In genomic region chr7:99659379-99660029, GRCm38 (mm10) we compare ENCODE assay signal across 8 mouse cellular contexts. TPM values are rescaled to one million over a fixed set of nuclear protein-coding genes. Genes with fewer than 3 reads are reported as not detected.
DNase-seq lines count a peak whose midpoint lies in the region; ATAC-seq lines count a peak whose summit lies in the region.

No protein-coding gene starts in this region.

- no peaks in the 10 kb centered on the region for H3K27me3 ChIP-seq in embryonic facial prominence, embryonic 12.5 days
- no peaks in the 10 kb centered on the region for H3K27me3 ChIP-seq in lung, embryonic 16.5 days (ENCODE audit: control insufficient read depth, insufficient read depth, low read depth, low read length)

- ATAC-seq in embryonic facial prominence, embryonic 12.5 days (ENCODE audit: insufficient number of reproducible peaks, insufficient read depth, low FRiP score, low TSS enrichment), result peak; percentile 69; the same call in 1 of the 2 replicates
- ATAC-seq in lung, embryonic 16.5 days (ENCODE audit: low read depth), result peak; percentile 89

- H3K4me2 ChIP-seq in embryonic facial prominence, embryonic 12.5 days (replicated peaks), result no peak overlapping the region
- no peak overlapping the region for H3K4me2 ChIP-seq in lung, embryonic 16.5 days (ENCODE audit: low read depth, low read length)

- no peaks in the 10 kb centered on the region for H3K36me3 ChIP-seq in embryonic facial prominence, embryonic 12.5 days
- H3K36me3 ChIP-seq in lung, embryonic 16.5 days (ENCODE audit: control insufficient read depth, insufficient read depth, low read length), result no peaks in the 10 kb centered on the region

- no peaks in the 10 kb centered on the region for H3K4me1 ChIP-seq in embryonic facial prominence, embryonic 12.5 days
- H3K4me1 ChIP-seq in lung, embryonic 16.5 days (replicated peaks; ENCODE audit: control insufficient read depth, insufficient read depth, low read length), result 0 out of 2 replicates have a peak, but pooled peaks cover under 1% of the 10 kb centered on the region

- no peaks in the 10 kb centered on the region for H3K9me3 ChIP-seq in embryonic facial prominence, embryonic 12.5 days
- no peaks in the 10 kb centered on the region for H3K9me3 ChIP-seq in lung, embryonic 16.5 days (ENCODE audit: control insufficient read depth, low read length)

- 43% methylated on average over 12 of the region's 12 CpGs for WGBS in embryonic facial prominence, embryonic 12.5 days
- WGBS in lung, embryonic 16.5 days, result 39% methylated on average over 12 of the region's 12 CpGs

- H3K27ac ChIP-seq in embryonic facial prominence, embryonic 12.5 days, result no peak overlapping the region
- no peak overlapping the region for H3K27ac ChIP-seq in lung, embryonic 16.5 days (ENCODE audit: low read length)

- H3K9ac ChIP-seq in embryonic facial prominence, embryonic 12.5 days, result no peak overlapping the region
- no peak overlapping the region for H3K9ac ChIP-seq in lung, embryonic 16.5 days (ENCODE audit: low read length)

- intact Hi-C loops in heart, postnatal 14 days (cut with DNase I), result loop anchor here (1.0 to 10.0 kb wide), 4 partner anchors 37 to 215 kb away; no protein-coding TSS in a partner anchor

- no peak overlapping the region for H3K4me3 ChIP-seq in embryonic facial prominence, embryonic 12.5 days
- no peak overlapping the region for H3K4me3 ChIP-seq in lung, embryonic 16.5 days (ENCODE audit: low read length)

- DNase-seq in CD8-positive naive resting alpha-beta T cell, adult 2 months (ENCODE audit: low read depth in 2 of 2, low spot score in 2 of 2), result peak; percentile 59 to 74
- peak; percentile 94 for DNase-seq in adrenal gland, postnatal 14 days
- DNase-seq in heart, postnatal 14 days, result peak; percentile 88 to 92
- DNase-seq in layer of hippocampus, adult 18-20 months (ENCODE audit: low spot score in 2 of 2), result peak; percentile 71 to 83
- peak; percentile 75 to 86 for DNase-seq in right cerebral cortex, postnatal 10 days (ENCODE audit: low spot score in 2 of 2)
- peak; percentile 59 for DNase-seq in urinary bladder, adult 2 months (ENCODE audit: low spot score)

RNA-seq across cellular contexts. Expression of gene Tpbgl, which starts 32.6 kb away (rescaled TPM):
- total RNA-seq in adrenal gland, postnatal 14 days (2021), result 14.7 and 16.5 TPM in 2 replicates
- polyA plus RNA-seq in embryonic facial prominence, embryonic 12.5 days (2016; fragmentation: Nextera tagmentation; extraction: Ambion mirVana), result 0.93 and 1.5 TPM in 2 replicates
- total RNA-seq in heart, postnatal 14 days (2021), result 1 to 10 TPM; 2.6 to 3.3 TPM
- 1 to 10 TPM; 5.5 to 6.3 TPM for total RNA-seq in layer of hippocampus, adult 18-20 months (2021)
- polyA plus RNA-seq in lung, embryonic 16.5 days (2015; fragmentation: Nextera tagmentation; extraction: Ambion mirVana), result 0.92 and 1.1 TPM in 2 replicates
- polyA plus RNA-seq in urinary bladder, adult 2 months (2012; rRNA removed), result 2.6 and 3.5 TPM in 2 replicates

RNA-seq across cellular contexts. Expression of gene Slco2b1, which starts 51.6 kb away (rescaled TPM):
- total RNA-seq in adrenal gland, postnatal 14 days (2021), result 19.8 and 26.8 TPM in 2 replicates
- polyA plus RNA-seq in embryonic facial prominence, embryonic 12.5 days (2016; fragmentation: Nextera tagmentation; extraction: Ambion mirVana), result 1.8 and 2.2 TPM in 2 replicates
- 10 to 100 TPM in 1 of 2 experiments, 1 to 10 TPM in 1; 8.8 to 11.4 TPM for total RNA-seq in heart, postnatal 14 days (2021)
- 10 to 100 TPM; 11.9 to 12.2 TPM for total RNA-seq in layer of hippocampus, adult 18-20 months (2021)
- 4.0 and 4.4 TPM in 2 replicates for polyA plus RNA-seq in lung, embryonic 16.5 days (2015; fragmentation: Nextera tagmentation; extraction: Ambion mirVana)
- polyA plus RNA-seq in urinary bladder, adult 2 months (2012; rRNA removed), result 23.3 and 27.0 TPM in 2 replicates
